Mouse (Mus musculus) left cerebral cortex, adult 11 months (tissue): ENCODE results near the gene Osm.
A peak's percentile ranks its signal among the peaks of the same experiment; 100 is the strongest.

Experiments
- DNase-seq: peaks from one replicate; pipeline ENCODE4 v3.0.0; 2022; ENCODE audit warnings: low spot score

Gene Osm

DNA sequence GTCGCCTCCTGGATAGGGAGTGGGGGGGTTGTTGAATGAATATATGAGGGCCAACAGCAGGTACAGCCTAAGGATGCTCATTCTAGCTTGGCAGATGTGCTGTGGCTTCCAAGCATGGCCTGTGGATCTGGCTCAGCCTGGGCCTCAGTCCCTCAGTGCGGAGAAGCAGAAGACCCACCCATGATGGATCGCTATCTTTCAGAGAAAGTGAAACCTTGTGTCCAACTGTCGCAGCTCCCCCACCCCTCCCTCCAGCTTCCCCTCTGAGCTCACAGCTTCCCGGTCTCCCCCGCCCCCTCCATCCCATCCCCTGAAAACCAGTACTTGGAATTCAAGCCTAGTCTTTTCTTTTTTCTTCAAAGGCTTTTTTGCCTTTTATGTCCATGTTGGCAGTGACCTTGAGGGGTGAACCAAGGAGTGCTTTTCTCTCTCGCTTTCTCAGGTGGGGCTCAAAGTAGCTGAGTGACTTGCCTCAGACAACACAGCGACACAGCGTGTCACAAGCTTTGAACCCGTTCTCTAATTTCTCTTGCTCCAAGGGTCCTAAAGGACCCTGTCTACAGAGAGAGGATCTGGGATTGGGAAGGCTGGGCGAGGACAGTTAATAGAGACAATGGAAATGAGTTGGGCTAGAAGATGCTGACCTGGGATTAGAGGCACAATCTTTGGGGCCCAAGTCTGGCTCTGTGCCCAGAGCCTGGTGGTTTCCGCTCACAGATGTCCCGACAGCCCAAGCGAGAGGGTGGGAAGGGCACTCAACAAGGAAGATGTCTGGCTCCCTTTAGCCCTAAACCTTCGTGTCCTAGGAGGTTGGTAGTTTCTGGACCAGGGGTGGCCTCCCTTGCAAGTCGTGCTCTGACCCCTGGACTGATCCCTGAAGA is at the start of gene Osm:
TSS of gene Osm (plus strand) at position 756 of the 881 bp plus-strand sequence.
- no peak for DNase-seq

DNA sequence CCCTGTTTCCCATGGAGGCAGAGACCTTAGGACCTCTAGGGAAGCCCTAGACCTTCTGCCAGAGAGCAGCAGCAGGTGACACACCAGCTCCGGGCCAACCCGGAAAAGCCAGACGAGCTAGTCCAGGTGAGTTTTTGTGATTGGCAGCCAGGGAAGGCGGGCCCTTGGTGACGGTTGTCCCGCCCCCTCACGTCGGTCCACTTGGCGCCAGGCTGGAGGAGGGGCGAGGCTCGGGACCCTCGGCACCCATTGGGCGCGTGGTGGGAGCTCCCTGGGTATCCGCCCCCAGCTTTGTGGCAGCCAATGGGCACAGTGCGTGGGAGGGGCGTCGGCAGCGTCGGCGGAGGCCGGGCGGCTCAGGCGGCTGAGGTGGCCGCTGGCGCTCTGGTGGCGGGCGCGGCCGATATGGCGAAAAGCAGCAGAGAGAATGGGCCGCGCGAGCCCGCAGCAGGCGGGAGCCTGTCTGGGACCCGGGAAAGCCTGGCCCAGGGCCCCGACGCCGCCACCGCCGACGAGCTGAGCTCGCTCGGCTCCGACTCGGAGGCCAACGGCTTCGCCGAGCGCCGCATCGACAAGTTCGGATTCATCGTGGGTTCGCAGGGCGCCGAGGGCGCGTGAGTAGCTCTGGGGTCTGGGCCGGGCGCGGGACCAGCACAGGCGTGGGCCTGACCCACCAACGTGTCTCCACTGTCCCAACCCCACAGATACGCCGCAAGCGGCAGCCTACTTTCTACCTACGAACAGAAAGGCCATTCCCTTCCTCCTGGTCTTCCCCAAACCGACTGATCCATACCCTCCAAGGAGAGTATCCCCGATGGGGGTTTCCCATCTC is 49.5 kb upstream of the Osm start, which contains the start of gene Tbc1d10a:
TSS of gene Tbc1d10a (plus strand) at position 304 of the 832 bp plus-strand sequence.
- DNase-seq = peak; percentile 97

DNA sequence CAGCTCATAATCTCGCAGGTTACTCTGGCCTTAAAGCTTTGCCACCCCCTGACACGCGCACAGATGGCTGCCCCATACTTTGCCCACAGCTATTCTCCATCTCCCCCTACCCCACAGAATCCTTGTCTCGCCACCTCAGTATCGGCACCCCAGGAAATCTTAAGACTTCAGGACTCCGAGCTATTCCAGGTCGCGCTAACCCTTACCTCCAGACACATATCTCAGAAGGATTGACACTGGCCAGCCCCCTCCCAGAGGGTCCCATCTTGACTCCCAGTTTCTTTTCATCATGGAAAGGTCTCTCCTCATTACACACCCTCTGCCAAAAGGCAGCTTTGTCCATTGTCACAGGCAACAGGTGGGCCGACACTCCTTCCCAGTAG is 48.9 kb upstream of the Osm start:
- no peak for DNase-seq

DNA sequence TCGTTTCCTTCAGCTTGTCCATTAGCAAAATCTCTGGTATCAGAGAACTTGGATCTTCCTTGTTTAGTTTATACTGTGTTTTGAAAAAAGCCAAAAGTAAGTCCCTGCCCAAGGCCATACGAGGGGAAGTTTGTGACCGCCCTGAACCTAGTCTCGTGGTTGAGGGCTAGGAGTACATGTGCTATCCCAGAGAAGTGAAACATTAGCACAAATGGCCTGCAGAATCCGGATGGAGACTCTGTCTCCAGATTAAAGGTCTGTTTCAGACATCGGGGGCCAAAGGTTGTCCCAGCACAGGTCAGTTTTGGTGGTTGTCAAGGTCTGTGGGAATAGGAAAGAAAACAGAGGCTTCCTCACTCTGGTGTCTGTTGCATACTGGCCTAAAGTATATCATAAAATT is 47.0 kb upstream of the Osm start:
- no peak for DNase-seq

DNA sequence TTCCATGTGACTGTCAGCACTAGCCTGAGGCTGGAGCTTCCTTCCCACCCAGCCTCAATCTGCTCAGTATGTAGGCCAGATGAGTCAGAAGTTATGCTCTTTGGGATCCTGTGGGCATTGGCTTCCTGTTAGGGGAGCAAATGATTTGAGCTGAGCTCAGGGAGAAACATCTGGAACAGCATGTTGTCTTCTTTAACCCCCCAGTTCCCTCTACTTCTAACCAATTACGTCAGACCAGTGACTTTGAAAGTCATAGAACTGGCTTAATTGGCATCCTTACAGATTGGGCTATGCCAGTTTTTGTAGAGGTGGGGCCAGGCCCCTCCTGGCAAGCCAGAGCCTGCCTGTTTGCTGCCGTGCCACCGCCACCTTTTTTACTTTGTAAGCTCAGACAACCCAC is 45.5 kb upstream of the Osm start:
- DNase-seq = no peak

DNA sequence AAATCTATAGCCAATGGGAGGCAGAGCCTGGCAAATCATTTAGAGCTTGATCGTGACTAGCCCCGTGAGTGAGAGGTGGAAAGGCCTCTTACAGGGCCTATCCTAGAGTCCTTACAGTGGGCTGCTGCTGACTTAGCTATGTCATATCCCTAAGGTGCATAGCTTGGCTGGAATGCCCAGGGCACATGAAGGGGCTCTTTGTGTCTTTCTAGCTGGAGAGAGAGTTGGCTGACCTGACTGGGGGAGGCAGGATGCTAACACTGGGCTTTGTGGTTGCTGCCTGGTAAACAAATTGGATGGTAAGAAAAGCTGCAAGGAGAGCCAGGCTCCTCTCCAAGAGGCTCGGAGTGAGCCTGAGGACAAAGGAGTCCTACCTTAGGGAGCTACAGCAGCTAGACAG is 43.5 kb upstream of the Osm start:
- no peak for DNase-seq

DNA sequence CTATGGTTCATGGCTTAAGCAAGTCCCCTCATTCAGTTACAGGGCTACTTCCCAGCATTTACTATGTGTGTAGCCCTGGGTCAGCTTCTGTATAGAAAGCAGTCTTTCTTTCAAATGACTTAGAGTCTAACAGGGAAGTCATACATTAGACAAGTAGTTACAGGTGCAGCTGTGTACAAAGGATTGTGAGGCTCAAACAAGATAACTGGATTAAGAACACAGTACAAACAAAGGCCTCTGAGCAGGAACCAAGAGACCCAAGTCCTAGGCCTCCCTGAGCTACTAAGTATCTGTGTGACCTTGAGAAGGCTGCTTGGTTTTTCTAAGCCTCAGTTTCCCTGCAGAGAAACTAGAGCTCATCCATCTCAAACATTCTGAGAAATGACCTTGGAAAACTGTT is 42.8 kb upstream of the Osm start:
- no peak for DNase-seq

DNA sequence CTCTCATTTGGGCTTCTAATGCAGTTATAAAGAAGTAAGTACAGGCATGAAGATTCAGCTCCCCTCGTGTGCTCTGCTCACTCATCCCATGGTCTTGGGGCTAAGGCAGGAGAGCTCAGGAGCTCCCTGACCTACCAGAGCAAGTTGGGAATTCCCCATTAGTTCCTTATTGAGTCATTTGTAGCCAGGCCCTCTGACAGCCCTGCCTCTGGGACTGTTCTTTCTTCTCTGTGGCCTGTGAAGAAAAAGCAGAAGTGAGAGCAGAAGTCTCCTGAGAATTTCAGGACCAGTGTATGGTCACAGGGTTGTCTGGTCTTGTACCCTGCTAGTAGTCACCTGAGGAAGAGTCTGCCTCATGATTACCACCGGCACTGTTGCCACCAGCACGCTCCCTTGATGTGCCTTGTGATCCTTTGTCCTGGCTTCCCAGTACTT is 40.6 kb upstream of the Osm start:
- no peak for DNase-seq

DNA sequence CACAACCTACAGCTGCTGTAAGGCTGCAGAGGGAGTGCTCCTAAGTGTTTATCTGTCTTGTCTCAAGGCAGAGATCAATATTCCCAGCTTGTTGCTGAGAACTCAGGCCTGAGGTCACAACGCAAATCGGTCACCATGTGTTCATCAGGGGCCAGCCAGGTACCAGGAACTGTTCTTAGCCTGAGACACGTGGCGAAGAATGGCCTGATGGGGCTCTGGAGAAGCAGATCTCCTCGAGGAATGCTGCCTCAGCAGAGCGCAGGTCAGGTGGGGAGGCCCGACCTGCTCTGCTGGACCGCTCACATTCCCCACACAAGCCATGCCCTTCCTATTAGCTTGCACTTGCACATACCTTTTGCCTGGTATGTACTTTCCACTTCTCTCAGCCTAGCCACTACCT is 39.6 kb upstream of the Osm start:
- DNase-seq = no peak

DNA sequence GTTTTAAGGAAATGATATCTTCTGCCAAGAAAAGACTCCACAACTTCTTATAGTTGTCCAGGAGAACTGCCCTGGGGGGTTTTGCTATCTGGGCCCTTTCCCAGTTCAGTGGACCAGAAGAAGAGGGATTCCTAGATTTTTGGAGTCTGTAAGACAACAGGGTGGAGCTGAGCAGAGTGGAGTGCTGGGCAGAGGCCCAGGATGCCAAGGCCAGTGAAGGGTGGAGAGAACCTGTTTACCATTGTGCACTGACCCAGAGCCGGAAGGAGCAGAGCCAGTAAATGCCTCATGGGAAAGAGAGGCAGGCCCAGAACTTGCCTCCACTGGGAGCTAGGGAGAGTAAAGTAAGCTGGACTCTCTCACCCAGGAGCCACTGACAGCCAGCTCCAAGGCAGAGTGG is 38.5 kb upstream of the Osm start:
- no peak for DNase-seq

DNA sequence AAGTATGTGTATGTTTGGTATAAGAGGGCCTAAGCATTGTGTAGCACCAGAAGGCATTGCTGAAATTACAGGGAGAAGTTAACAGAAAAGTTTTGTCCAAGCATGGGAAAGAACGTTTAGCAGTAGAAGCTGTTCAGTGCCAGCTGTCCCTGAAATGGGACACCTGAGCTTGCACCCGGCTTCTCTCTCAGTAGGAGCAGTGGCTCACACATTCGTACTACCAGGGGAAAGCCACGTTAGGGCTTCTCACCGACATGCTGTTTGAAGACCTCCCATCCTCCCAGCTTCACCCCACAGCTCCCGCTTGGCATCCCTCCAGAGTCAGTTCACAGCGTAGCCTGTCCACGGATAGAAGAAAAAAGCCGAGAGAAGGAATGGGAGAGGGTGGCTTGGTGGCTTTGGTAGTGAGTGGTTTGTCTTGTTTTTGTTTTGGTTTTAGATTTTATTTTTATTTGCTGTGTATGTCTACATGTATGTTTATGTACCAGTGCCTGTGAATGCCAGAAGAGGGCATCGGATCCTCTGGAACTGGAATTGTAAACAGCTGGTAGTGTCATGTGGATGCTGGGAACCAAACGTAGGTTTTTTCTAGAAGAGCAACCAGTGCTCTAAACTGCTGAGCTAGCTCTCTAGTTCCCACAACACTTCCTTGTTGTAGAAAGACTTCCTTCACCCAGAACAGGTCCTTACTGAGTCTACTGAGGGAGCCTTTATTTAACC is 34.1 kb upstream of the Osm start:
- DNase-seq = no peak

DNA sequence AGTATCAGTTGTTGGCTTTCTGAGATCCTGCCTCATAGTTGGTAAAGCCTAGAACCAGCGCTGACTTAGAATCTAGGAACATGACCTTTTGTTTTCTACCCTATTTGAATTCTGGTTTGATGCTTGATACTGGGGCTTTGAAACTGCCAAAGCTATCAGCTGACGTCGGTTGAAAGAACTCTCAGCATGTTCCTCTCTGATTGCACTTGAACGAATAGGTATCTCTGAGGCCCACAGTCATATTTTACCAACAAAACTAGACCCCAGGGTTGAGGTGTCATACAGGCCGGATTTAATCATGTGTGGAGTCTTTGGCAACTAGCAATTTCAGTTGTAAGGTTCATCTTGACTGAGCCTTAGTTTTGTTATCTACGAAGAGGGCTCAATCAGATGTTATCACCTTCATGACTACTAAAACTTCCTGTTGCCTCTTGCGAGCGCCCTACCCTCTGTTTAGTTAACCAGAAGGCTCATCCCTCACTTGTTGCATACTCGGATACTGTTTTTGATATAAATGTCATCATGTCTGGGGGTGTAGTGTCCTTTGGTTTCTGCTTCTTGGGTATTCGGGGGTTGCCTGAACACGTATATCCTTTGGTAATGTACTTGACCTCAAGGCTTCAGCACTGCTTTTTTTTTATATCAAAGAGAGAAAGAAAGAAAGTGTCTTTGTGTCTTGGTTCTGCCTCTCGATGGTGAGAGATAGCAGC is 33.1 kb upstream of the Osm start:
- no peak for DNase-seq

DNA sequence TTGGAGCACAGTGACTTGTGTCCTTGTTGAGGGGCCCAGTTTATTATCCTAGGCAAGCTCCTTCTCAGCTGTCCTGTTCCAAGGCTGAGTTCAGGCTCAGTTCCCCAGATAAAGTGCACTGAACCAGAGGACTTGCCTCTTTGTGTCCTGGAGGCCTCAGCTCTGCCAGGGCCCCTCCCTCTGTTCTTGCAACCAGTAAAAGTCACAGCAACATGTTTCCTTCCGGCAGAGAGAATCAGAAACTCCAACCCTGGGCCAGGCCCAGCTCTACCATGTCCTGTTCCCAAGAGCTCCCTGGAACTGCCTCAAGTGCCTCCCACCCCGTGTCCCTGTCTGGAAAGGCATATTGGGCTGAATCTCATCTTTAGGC is 32.5 kb upstream of the Osm start:
- no peak for DNase-seq

DNA sequence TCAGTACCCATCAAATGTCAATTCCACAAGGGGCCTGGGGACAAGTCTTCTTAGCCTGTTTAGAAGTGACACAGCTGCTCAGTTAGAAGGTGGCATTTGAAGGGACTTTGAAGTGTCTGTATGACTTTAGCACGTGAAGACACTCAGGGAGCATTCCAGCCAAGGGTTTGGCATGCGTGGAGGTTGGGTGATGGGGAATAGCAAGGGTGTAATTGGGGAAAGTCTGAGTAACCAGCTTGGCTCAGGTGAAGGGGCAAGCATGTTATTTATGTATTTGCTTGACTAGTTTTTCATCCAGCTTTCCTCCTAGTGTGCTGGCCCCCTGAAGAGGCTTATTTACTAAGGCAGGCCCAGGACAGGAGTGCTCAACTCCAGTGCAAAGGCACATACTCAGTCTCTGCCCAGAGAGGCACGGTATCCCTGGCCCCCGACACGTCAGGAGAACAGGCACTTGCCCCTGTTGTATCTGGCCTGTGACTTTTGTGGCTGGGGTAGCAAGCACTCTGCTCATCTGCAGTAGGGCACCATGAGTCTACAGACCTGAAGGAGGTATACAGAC is 31.0 kb upstream of the Osm start:
- DNase-seq = no peak

DNA sequence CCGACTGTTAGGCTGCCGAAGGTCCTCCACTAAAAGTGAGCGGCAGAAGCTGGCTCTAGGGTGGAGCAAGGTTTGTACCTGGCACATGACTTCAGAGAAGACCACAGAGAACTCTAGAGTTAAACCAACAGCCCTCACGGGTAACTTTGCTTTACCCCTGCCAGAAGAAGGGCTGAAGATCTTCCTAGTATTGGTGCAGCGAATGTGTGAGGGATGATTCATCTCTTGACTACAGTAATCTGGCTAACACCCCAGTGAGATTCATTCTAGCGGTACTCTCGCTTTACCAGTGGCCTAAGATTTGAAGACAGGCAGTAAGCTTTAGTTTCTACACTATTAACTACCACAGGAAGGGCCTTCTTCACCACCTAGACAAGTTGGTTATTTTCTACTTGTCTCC is 30.3 kb upstream of the Osm start:
- no peak for DNase-seq

DNA sequence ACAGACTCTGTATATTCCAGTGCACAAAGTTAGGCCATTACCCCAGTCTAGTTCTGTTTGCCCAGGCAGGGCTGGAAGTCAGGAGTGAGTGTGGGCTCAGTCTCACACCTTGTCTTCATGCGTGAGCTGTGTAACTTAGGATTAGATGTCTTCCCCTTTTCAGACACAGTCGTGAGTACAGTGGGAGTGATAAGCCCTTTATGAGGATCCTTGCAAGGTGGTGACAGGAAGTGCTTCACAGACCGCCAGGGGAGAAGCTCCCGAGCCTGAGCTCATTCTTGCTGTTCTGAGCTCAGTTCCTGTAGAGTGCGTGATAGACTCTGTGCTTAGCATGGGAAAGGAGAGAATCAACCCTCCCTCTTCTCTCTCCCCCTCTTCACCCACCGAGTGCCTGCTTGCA is 29.7 kb upstream of the Osm start:
- DNase-seq = no peak

DNA sequence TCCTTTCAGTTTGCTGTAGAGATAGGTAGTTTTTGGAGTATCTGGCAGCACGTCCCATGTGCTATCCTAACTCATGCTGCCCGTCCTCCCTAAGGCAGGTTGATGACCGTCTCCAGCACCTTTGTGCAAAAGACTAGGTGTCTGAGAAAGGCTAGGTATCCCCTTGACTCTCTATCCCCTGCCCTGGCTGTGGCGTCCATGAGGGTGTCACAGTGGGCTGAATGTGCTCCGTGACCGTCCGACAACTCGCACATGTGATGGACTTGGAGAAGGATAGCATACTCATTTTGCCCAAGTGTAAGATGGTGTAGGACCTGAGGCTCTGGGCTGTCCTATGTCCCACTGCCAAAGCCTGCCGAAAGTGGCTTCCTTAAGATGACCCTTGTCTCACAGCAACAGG is 28.6 kb upstream of the Osm start:
- no peak for DNase-seq

DNA sequence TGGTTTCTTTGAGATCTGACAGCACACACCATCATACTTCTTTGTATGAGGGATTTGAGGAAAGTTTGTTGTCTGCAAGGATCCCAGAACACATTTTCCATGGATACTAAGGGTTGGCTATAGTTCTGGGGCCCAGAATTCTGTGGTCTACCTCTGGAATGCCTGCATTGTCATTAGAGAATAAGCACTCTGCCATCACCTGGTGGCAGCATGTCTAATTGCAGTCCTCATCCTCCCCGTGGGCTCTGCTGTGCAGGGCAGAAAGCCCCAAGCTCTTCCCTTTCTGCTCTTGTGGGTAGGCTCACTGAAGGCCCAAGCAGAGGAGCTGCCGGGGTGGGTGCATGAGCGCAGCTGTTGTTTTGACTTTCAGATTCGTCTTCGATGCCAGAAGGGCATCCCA is 26.7 kb upstream of the Osm start:
- DNase-seq = no peak

DNA sequence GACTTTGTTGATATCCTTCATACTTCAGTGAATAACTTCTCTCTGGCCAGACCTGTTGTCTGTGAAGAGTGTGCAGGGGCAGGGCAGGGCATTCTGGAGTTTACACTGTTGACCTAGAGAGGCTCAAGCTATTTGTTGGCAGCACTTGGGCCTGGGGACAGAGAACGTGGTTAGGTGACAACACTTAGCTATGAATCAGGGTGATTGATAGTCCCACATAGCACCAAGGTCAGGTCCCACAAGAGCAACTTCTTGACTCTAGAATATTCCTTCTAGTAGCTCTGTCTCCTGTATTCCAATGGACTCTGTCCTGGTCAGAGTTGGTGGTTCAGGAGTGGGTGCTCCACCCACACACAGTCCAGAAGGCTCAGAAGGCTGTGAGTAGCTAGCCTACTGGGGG is 25.4 kb upstream of the Osm start:
- no peak for DNase-seq

DNA sequence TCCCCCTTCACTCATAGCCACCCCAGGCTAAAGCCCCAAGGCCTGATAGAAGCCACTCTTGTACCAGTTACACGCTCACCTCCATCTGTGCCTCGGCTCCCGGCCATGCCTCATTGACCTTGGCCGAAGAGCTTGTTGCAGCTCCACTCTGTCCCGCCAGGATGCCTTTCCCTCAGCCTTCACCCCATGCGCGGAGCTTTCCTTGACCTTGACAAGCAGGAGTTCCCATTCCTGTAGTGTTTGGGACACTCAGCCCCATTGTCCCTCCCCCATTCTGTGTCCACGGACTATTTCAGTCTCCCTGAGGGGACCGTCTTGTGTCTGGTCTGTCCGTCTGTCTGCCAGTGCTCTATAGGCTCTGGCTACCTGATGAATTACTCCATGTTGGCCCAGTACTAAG is 23.1 kb upstream of the Osm start:
- no peak for DNase-seq

DNA sequence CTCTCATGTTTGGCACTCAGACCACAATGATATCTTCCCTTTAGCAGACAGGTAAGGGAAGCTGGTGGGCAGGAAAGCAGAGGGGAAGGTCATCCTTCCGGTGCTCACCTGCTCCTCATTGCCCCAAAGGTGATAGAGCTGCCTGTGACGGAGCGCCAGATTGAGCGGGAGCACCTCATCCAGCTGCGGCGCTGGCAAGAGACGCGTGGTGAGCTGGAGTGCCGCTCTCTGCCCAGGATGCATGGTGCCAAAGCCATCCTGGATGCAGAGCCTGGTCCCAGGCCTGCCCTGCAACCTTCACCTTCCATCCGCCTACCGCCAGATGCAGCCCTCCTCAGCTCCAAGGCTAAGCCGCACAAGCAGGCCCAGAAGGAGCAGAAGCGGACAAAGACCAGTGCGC is 21.6 kb upstream of the Osm start:
- DNase-seq = no peak

DNA sequence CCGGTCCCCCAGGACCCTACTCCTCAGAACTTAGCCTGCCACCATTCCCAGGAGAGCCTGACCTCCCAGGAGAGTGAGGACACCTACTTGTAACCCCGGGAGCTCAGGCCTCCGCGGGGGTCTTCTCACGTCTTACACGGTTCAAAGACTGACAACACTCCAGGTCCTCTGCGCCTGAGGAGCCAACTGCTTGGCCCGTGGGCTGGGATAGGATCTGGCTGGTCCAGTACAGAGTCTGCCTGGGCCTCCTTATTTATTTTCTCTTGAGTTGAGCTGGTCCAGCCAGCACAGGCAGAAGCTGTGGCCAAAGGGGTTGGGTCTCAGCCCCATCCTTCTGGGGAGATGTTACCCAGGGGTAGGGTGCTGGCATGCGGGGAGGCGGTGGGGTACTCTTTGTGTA is 21.2 kb upstream of the Osm start:
- no peak for DNase-seq
